Mouse (Mus musculus) adipocyte (in vitro differentiated cells): Measurements from ENCODE around the gene Ino80d.

Source experiments
- DNase-seq: peaks from one replicate; pipeline ENCODE4 v3.0.0-alpha.2; 2016; ENCODE audit warnings: low spot score

Ino80d gene

DNA sequence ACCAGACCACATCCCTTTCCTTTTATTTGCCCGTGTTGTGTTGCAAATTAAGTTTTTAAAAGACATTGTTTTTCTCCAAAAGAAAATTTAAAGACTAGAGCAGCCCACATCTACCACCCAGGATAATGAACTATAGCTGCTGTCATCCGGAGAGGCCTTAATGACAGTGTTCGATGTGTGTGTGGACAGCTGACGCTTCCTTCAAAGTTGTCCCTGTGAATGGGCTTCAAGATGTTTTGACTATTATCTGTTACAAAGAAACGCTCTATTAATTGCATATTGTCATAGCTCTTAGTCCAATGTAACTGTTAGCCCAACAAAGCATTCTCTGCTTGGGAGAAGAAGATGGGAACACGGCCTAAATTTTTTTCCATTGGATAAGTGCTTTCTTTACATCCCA is 200.0 kb downstream of the Ino80d start:
- no peak for DNase-seq

- DNase-seq: no peak
These were observed 203.0 kb downstream of the Ino80d start for GRCm38 (mm10) chr1:62911426-62911825.

DNA sequence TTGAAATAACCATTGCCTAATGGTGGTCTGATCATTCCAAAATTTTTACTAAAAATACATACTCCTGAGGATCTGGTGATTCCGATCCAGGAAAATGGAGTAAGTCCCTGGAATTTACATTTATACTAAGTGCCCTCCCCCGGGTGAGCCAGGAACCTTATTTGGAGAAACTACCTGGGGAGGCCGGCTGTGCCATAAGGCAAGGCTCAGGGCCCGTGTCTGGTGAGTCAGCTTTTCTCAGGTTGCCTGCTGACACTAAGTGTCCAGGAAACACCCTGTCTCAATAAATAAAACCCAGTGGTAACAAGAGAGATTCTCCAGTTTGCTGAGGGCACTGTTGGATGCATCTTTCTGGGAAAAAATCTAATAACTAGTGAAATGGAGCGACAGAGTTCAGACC is 205.3 kb downstream of the Ino80d start:
- DNase-seq: no peak

- no peak for DNase-seq
These were observed 206.0 kb downstream of the Ino80d start for GRCm38 (mm10) chr1:62908508-62908907.
